Mouse (Mus musculus) megakaryocyte, adult 5-6 weeks (primary cell): Measurements from ENCODE around the gene Fastkd2. TPM values are rescaled to one million over a fixed set of nuclear protein-coding genes. Genes with fewer than 3 reads are reported as not detected.

Experiments
- ATAC-seq: 2 replicates; pipeline ENCODE4 v1.8.0; 2016; ENCODE audit warnings: mild to moderate bottlenecking, inconsistent platforms; ENCODE audit not compliant: poor library complexity, severe bottlenecking
- total RNA-seq, 2 experiments: library from RNA; stranded (forward) in 1 of 2; stranded (reverse) in 1 of 2; fragments of 153-499, 151-499 nt in 1 of 2; fragments of 221-1000, 200-1000 nt in 1 of 2; gene quantifications; 2 replicates each; pipeline versions ENCODE4 v1.2.3 to v1.2.4; 2015 to 2017

Fastkd2 gene
- total RNA-seq (2015) (18.5 and 20.5 TPM in 2 replicates), total RNA-seq (2017) (7.2 and 8.5 TPM in 2 replicates)

DNA sequence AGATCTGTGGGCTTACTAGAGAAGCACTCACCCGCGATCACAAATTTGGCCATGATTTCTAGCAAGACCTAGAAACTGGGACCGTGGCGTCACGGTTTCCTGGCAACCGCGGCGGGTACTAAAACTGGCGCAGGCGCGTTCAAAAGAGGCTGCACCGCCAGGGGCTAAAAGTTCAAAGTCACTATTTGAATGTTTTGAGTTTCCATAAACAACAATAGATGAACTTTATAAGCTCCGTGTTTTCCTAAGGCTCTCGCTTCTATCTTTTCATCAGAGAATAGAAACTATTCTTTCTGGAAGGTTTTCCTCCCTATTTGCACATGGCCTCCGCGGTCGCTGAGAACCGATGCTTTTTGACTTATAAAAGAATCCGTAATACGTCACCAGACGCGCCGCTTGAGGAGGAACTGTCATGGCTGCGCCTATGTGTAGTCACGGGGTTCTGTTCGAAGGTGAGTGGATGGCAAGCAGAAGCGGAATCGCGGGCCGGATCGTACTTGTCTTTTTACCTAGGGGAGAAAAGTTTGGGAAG lies at the start of gene Fastkd2, which contains the start of gene Mdh1b:
Gene Fastkd2 (plus strand): TSS at position 375 of the 532 bp plus-strand sequence.
Gene Mdh1b (minus strand): TSS at position 79 of the 532 bp plus-strand sequence.
- peak; percentile 100 for ATAC-seq

DNA sequence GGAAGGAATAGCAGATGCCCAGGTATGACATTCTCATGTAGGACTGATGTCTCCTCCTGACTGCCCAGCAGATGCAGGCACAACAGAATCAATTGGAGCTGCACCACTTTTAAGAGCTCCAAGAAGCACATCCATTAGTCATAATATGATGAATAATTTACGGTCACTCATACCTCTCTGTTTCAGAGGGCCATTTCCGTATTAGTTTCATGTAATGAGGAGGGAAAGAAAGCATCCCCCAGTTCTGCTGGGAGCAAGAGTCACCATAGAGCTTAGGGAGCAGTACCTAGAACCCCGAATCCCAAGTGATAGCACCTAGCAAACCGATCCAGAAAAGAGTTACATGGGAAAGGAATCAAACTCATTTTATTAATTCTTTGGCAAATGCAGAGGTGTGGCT lies 43.6 kb upstream of the Fastkd2 start, which contains the start of gene Dytn:
Gene Dytn (minus strand): TSS at position 101 of the 400 bp plus-strand sequence.
- ATAC-seq = no peak

DNA sequence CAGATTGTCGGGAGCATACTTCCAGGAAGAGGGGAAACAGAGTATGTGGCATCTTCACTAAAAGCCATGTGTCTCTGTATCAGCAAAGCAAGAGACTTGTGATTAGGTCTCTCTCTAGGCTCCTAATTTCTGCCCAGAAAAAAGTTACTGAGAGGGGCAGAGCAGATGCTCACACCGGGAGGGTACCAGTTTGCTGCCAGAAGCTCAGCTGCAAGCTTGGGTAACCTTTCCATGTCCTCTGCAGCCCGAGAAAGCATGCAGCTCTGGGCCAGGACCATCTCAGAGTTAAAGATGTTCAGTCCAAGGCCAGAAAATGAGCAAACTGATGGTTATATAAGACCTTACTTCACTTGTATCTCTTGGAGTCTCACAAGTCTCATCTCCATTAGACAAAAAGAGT lies 33.6 kb upstream of the Fastkd2 start:
- ATAC-seq = no peak

DNA sequence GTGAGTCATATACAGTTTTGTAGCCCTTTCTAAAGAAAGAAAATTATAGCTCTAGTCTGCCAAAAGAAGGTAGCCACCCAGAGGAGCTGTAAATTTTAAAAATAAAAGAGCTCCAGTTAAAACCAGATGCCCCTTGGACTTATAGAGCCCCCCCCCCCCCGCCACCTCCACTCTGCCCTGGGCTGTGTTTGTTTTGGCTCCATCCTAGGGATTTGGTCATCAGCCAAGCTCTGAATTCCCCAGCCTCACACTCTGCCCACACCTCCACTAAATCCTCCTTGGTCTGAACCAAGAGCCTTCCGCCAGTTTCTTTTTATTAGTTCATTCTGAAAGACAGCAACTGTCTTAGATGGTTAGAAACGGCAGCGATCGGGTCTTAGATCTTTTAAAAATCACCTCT lies 24.7 kb upstream of the Fastkd2 start:
- no peak for ATAC-seq

DNA sequence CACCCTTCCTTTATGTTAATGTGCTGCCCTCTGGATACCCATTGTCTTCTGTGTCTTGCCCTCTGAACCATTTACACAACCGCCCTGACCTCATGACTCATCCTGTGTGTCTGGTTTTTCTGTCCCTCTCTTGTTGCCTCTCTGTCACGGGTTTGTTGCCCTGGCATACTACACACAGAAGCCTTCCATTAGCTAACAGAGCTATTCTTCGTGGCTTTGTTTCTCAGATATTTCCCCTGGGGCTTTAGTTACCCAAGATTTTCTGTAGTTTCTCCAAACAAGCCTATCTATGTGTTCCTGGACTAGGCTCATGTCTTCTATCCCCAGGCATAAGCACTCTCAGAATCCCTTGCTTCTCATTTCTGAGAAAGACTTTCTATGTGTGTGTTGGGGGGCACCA lies 21.5 kb upstream of the Fastkd2 start:
- no peak for ATAC-seq

DNA sequence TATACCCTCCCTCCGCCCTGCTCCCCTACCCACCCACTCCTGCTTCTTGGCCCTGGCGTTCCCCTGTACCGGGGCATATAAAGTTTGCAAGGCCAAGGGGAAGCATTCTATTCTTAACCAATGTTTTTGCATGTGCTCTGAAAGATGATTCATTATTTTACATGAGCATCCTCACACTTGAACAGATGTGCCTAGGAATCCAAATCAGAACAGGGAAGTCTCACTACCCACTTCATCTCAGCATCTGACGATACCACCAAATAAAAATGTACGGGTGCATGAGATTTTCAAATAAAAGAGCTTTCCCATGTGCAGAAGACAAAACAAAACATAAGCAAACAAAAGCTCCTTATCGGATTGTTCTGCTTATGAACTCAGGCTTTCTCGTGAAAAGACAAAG lies 10.3 kb upstream of the Fastkd2 start:
- ATAC-seq = no peak

DNA sequence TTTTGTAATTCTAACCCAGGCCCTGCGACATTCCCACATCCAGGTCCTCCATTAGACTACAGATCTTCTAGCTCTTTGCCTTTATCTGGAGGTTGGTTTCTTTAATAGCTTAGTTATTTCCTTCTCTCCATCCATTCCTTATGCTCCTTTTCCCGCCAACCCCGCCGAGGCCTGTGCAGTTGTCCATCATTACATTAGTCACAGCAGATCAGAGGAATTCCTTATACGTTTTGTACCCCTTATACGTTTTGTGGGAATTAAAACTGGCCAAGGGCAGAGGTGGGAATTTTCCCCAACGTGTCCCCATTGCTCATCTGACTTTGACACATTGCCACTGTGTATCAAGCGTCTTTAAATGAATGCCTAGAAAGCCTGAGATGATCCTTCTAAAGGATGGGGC lies 618 bp upstream of the Fastkd2 start:
- ATAC-seq = no peak

DNA sequence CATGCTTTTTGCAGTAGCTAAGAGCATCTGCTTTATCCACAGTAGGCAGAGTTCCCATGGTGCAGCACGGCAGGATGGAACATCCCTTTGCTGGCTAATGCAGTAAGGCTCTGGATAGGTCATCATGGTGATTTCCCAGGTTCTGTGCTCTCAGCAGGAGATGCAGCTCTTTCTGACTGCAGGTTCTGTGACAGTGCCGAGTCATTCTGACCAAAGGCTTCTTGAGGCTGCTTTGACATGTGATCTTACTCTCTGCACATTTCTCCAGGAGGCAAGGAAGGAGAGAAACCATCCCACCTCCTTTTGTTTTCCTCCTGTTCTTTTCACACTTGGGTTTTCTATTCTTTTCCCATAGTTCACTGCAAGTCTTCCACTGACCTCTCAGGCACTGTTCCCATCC lies 25.6 kb downstream of the Fastkd2 start:
- ATAC-seq = no peak

DNA sequence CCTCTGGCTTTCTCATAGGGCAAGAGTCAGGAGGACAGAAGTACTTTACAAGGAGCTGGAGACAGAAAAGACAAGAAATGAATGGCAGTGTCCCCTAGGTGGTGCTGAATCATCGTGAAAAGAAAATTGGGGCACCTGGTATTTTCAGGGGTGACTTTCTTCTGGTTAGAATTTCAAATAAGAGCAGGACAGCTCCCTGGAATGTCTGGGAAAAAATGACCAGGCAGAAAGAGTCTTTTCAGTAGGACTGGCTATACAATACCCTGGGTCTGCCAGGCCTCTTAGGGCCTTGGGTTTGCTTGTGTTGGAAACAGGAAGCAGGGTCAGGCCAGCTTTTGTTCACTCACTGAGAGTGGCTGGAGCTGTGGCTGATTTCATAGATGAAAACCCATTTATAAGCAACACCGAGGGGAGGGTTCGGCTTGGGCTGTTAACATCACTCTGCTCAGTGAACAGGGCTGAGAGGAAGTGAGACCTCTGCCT lies 32.8 kb downstream of the Fastkd2 start:
- no peak for ATAC-seq

DNA sequence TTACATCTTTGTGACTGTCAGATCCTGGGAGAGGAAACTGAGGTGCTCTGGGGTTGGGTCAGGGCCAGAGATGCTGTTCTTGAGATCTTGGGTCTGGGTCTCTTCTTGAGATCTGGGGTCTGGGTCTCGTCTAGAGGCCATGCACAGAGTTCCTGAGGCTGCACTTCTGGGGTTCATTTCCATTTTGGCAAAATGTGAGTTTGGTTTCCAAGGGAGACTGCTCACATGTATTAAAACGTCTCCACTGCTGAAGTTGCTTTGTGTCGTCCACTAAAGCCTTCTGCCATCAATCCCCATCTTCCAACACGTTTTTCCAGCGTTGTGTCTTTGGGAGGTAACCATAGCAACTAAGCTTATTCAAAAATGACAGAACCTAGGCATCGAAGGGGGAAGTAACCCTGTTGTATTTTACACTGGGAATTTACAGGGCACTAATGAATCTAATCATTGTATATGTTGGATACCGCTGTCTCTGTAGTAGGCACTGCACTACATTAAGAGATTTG lies 33.5 kb downstream of the Fastkd2 start:
- no peak for ATAC-seq

DNA sequence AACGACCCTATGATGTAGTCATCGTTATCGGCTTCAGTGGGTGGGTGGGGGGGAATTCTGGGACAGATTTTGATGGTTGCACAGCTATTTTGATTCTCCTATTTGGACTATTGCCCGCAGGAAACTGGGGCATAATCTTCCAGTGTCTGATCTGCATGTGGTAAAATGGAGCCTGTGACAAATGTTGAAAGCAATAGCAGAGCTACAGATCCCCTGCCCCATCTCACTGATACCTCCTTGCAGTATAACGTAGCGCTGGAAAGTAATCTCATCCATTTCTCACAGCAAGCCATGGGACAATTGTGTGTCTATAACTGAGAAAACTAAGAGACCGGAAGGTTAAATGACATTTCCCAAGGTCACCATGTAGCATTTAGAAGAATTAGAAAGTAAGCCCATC lies 34.0 kb downstream of the Fastkd2 start:
- ATAC-seq = no peak

DNA sequence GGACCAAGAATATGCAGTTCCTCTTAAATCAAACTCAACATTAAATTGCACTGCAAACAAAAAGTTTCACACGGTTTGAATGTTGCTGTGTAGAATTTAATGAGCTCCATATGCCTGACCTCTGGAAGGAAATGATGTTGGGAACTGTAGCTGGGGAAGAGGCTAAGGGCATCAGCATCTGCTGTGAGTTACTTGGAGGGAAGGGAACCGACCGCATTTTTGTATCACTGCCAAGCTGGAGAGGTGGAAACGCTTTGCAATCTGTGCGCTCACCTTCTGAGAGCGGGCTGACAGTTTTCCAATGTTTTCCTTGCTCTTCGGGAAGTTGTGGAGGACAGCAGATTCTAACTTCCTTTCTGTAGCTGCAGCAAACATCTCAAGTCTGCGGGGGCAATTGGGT lies 37.7 kb downstream of the Fastkd2 start:
- ATAC-seq = no peak

DNA sequence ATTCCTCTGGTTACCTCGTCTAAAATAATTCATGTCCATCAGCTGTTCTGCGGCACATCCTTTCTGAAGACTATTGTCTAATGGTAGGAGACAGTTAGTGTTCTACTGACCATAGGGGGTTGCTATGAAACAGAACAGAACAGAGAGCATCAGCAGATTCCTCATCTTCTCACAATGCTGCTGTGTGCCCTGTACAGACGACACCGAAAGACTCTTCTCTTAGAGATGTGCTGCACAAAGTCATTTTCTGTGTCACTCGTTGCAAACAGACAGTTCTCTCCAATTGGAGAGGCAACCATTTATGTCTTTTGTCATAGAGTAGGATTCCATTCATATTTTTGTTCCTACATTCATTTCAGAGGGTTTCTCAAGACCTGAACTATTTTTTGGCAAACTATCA lies 38.8 kb downstream of the Fastkd2 start, which contains the start of gene 4933402D24Rik:
Gene 4933402D24Rik (minus strand): TSS at position 101 of the 400 bp plus-strand sequence.
- no peak for ATAC-seq

DNA sequence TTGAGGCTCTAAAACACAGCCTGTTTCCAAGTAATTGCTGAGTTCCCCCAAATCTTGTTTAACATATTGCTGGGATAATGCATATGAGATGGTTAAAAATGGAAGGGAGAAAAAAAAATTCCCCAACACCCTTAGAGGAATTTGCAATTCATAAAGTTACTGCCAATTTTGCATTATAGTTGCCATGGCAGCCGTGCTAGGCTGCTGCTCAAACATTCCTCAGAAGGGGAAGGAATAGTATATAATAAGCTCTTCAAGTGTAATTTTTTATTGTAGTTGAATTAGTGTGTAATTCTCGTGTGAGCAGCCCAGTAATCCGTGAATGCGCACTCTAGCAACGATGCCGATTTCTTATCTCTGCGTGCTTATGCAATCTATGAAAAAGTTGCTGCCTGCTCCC lies 39.9 kb downstream of the Fastkd2 start:
- no peak for ATAC-seq

DNA sequence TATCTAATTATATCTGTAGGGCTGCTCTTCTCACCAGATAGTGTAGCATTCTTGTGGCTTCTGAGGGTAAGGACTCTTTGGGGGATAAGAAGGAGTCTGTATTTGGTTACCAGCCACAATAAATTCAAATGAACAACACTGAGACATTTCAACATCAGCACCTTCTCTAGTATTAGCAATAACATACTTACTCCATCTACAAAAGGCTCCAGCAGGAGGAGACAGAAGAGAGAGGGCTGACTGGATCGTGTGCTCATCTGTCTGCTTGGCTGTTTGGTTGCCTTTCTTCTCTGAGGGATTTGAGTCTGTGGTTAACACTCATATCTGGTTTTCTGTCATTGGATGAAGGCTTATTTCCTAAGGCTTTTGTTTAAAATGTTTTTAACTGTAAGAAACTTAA lies 46.0 kb downstream of the Fastkd2 start:
- ATAC-seq = no peak

DNA sequence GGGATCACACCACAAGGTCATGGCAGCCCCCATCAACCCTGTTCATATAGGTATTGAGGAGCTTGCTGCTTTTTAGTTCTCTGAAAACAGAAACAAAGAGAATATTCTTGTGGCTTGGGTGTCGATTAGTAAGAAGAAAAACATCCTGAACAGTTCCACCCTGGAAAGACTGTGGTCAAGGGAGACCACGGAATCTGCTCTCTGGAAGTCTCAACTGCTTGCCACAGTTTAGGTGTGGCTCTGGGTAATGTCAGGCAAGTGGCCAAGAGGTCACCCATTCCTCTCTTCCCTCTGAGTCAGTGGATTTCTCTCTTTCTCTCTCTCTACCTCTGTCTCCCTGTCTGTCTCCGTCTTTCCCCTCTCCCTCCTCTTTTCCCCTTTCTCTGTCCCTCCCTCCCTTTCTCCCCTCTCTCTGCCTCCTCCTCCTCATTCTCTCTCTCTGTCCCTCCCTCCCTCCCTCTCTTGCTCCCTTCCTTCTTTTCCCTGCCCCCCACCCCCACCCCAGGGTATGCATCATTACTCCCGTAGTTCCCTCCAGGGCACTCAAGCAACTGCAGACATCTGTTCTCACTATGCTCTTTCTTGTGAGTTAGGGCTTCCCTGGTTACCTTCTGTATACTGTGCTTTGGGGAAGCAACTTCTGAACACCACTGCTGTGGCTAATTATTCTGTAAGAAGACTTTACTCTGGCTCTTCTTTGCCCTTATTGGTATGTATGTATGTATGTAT lies 46.7 kb downstream of the Fastkd2 start:
- ATAC-seq = no peak

DNA sequence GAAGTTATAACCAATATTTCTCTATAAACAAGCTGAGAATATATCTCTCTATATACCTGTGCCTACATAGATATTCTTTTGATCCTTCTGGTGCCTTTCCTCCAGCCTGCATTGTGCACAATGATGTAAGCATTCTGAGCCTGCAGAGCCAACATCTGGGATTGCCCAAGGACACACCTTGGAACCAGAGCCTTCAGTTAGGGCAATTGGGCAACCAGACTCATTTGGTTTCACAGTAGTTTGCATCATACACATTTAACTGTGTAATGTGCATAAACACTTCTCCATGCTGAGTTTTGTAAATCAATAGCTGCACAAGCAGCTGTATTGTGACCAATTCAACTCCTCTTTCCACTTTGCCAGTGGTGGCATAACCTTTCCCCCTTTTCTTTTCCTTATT lies 63.9 kb downstream of the Fastkd2 start:
- no peak for ATAC-seq

Other genes with a start within 250 kb of the Fastkd2 start
- not detected in 2 replicates for gene Gm39653, start 114.6 kb upstream of the Fastkd2 start, total RNA-seq (2015)
- not detected in 2 replicates for gene Gm39653, start 114.6 kb upstream of the Fastkd2 start, total RNA-seq (2017)
- gene Dytn, start 43.7 kb upstream of the Fastkd2 start, total RNA-seq (2015) = not detected in 2 replicates
- gene Dytn, start 43.7 kb upstream of the Fastkd2 start, total RNA-seq (2017) = not detected in 2 replicates
- not detected in 2 replicates for gene Mdh1b, start 296 bp upstream of the Fastkd2 start, total RNA-seq (2015)
- not detected in 2 replicates for gene Mdh1b, start 296 bp upstream of the Fastkd2 start, total RNA-seq (2017)
- not detected in 2 replicates for gene 4933402D24Rik, start 38.7 kb downstream of the Fastkd2 start, total RNA-seq (2015)
- not detected in 2 replicates for gene 4933402D24Rik, start 38.7 kb downstream of the Fastkd2 start, total RNA-seq (2017)